In the genomic region with DNA sequence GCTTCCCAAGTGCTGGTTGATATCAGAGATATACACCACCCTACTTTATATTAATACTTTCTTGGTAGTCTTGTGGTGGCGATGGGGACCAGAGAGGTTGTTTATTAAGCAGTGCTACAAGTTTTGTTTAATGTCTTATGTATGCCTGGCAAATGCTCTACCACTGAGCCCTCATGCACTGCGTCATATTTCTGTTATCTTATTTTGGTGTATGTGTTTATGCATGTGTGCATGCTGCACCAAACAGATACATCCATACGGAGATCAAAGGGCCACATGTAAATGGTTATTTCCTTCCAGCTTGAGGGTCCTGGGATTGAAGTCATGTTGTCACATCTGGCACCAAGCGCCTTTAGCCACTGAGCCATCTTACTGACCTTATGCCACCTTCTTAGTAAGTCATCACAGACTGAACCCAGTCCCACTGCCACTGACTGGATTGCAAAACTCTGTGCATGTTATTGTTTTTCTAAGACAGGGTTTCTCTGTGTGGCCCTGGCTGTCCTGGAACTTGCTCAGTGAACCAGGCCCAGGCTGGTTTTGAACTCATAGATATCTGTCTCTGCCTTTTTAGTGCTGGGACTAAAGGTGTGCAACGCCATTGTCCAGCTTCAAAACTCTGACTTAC, we compare ENCODE assay signal across 8 mouse cellular contexts. TPM values are rescaled to one million over a fixed set of nuclear protein-coding genes. Genes with fewer than 3 reads are reported as not detected.
DNase-seq lines count a peak whose midpoint lies in the region; ATAC-seq and TF ChIP-seq lines count a peak whose summit lies in the region.

No protein-coding gene starts in this region.

- WGBS in forebrain, embryonic 10.5 days = 89% methylated on average over 5 of the region's 5 CpGs
- WGBS in limb, embryonic 12.5 days = 84% methylated on average over 5 of the region's 5 CpGs
- WGBS in neural tube, embryonic 14.5 days = 91% methylated on average over 5 of the region's 5 CpGs

- H3K9ac ChIP-seq in limb, embryonic 12.5 days (replicated peaks) = peak overlapping the region; percentile 27; the same call in 1 of the 2 replicates
- no peak overlapping the region; the same call in 1 of the 2 replicates for H3K9ac ChIP-seq in neural tube, embryonic 14.5 days (replicated peaks; ENCODE audit: low read depth, low read length)

- peaks cover 31% of the 10 kb centered on the region for H3K4me1 ChIP-seq in forebrain, embryonic 10.5 days
- peaks cover 28% of the 10 kb centered on the region for H3K4me1 ChIP-seq in limb, embryonic 12.5 days (replicated peaks)
- peaks cover 22% of the 10 kb centered on the region for H3K4me1 ChIP-seq in neural tube, embryonic 14.5 days (ENCODE audit: control insufficient read depth, insufficient read depth, low read length)

- no peak for DNase-seq in left cerebral cortex, adult 2 months (ENCODE audit: extremely low spot score in 1 of 2, low spot score in 2 of 2)
- DNase-seq in left cerebral cortex, postnatal 36 days (ENCODE audit: low spot score in 2 of 2) = no peak
- no peak for DNase-seq in forebrain, embryonic 10.5 days (ENCODE audit: extremely low spot score, low spot score)
- DNase-seq in left cerebral cortex, postnatal 14 days (ENCODE audit: low spot score in 2 of 2) = no peak
- DNase-seq in kidney, adult 18-20 months = no peak
- DNase-seq in adrenal gland, postnatal 10 days = no peak

- ATAC-seq in limb, embryonic 12.5 days (ENCODE audit: insufficient number of reproducible peaks, insufficient read depth, low FRiP score, low TSS enrichment, low read depth) = no peak
- no peak for ATAC-seq in neural tube, embryonic 14.5 days (ENCODE audit: low read depth)

- TF ChIP-seq CTCF in left cerebral cortex, adult 2 months (IDR thresholded peaks at IDR 0.05) = no peak

- H3K4me3 ChIP-seq in left cerebral cortex, adult 2 months = peak overlapping the region; percentile 74
- peak overlapping the region; percentile 93 for H3K4me3 ChIP-seq in forebrain, embryonic 10.5 days
- peak overlapping the region; percentile 88 for H3K4me3 ChIP-seq in limb, embryonic 12.5 days (replicated peaks)
- H3K4me3 ChIP-seq in neural tube, embryonic 14.5 days (ENCODE audit: low read depth, low read length) = peak overlapping the region; percentile 99

- H3K27ac ChIP-seq in left cerebral cortex, adult 2 months = no peak overlapping the region
- H3K27ac ChIP-seq in forebrain, embryonic 10.5 days = no peak overlapping the region
- no peak overlapping the region for H3K27ac ChIP-seq in limb, embryonic 12.5 days
- no peak overlapping the region for H3K27ac ChIP-seq in neural tube, embryonic 14.5 days (ENCODE audit: low read depth, low read length)

- H3K4me2 ChIP-seq in limb, embryonic 12.5 days = peak overlapping the region; percentile 76
- peak overlapping the region; percentile 68 for H3K4me2 ChIP-seq in neural tube, embryonic 14.5 days (ENCODE audit: low read depth, low read length)

- peaks cover 44% of the 10 kb centered on the region for H3K36me3 ChIP-seq in forebrain, embryonic 10.5 days (replicated peaks)
- peaks cover 28% of the 10 kb centered on the region for H3K36me3 ChIP-seq in limb, embryonic 12.5 days
- H3K36me3 ChIP-seq in neural tube, embryonic 14.5 days (ENCODE audit: control insufficient read depth, insufficient read depth, low read length) = 0 out of 2 replicates have a peak, but pooled peaks cover 5% of the 10 kb centered on the region

- no peaks in the 10 kb centered on the region for H3K27me3 ChIP-seq in forebrain, embryonic 10.5 days (ENCODE audit: poor library complexity, severe bottlenecking)
- H3K27me3 ChIP-seq in limb, embryonic 12.5 days = no peaks in the 10 kb centered on the region
- no peaks in the 10 kb centered on the region for H3K27me3 ChIP-seq in neural tube, embryonic 14.5 days (ENCODE audit: control insufficient read depth, insufficient read depth, low read length)

- no peaks in the 10 kb centered on the region for H3K9me3 ChIP-seq in forebrain, embryonic 10.5 days
- H3K9me3 ChIP-seq in limb, embryonic 12.5 days = no peaks in the 10 kb centered on the region
- H3K9me3 ChIP-seq in neural tube, embryonic 14.5 days (ENCODE audit: control insufficient read depth, low read length) = no peaks in the 10 kb centered on the region

- intact Hi-C loops in left cerebral cortex, adult 2 months (cut with DNase I) = no loop called here
- intact Hi-C loops in left cerebral cortex, postnatal 36 days (cut with DNase I) = no loop called here
- intact Hi-C loops in left cerebral cortex, postnatal 14 days (cut with DNase I) = no loop called here

RNA-seq across cellular contexts. Expression of a gene that starts 1.2 kb away (rescaled TPM):
- 10 to 100 TPM; 10.7 to 14.7 TPM for total RNA-seq in left cerebral cortex, adult 2 months (2021)
- 10 to 100 TPM; 10.8 to 13.6 TPM for total RNA-seq in left cerebral cortex, postnatal 36 days (2021)
- polyA plus RNA-seq in forebrain, embryonic 10.5 days (2016; fragmentation: Nextera tagmentation; extraction: Ambion mirVana) = 39.1 and 39.8 TPM in 2 replicates
- 31.5 and 32.9 TPM in 2 replicates for polyA plus RNA-seq in limb, embryonic 12.5 days (2016; fragmentation: Nextera tagmentation; extraction: Ambion mirVana)
- polyA plus RNA-seq in neural tube, embryonic 14.5 days (2014; fragmentation: Nextera tagmentation; extraction: Ambion mirVana) = 26.8 and 29.5 TPM in 2 replicates
- 10 to 100 TPM; 11.1 to 13.4 TPM for total RNA-seq in left cerebral cortex, postnatal 14 days (2021)
- 10 to 100 TPM; 16.5 to 20.0 TPM for total RNA-seq in adrenal gland, postnatal 10 days (2021)

RNA-seq across cellular contexts. Expression of a gene that starts 1.3 kb away (rescaled TPM):
- 100 to 1,000 TPM; 229 to 242 TPM for total RNA-seq in left cerebral cortex, adult 2 months (2021)
- 100 to 1,000 TPM; 247 to 250 TPM for total RNA-seq in left cerebral cortex, postnatal 36 days (2021)
- 502 and 503 TPM in 2 replicates for polyA plus RNA-seq in forebrain, embryonic 10.5 days (2016; fragmentation: Nextera tagmentation; extraction: Ambion mirVana)
- 507 and 512 TPM in 2 replicates for polyA plus RNA-seq in limb, embryonic 12.5 days (2016; fragmentation: Nextera tagmentation; extraction: Ambion mirVana)
- polyA plus RNA-seq in neural tube, embryonic 14.5 days (2014; fragmentation: Nextera tagmentation; extraction: Ambion mirVana) = 612 and 652 TPM in 2 replicates
- total RNA-seq in left cerebral cortex, postnatal 14 days (2021) = 100 to 1,000 TPM; 294 to 299 TPM
- 100 to 1,000 TPM; 597 to 695 TPM for total RNA-seq in adrenal gland, postnatal 10 days (2021)

RNA-seq across cellular contexts. Expression of a gene that starts 33.2 kb away (rescaled TPM):
- total RNA-seq in left cerebral cortex, adult 2 months (2021) = 10 to 100 TPM; 14.8 to 15.7 TPM
- 10 to 100 TPM; 13.0 to 17.4 TPM for total RNA-seq in left cerebral cortex, postnatal 36 days (2021)
- 15.7 and 16.7 TPM in 2 replicates for polyA plus RNA-seq in forebrain, embryonic 10.5 days (2016; fragmentation: Nextera tagmentation; extraction: Ambion mirVana)
- 15.3 and 15.9 TPM in 2 replicates for polyA plus RNA-seq in limb, embryonic 12.5 days (2016; fragmentation: Nextera tagmentation; extraction: Ambion mirVana)
- polyA plus RNA-seq in neural tube, embryonic 14.5 days (2014; fragmentation: Nextera tagmentation; extraction: Ambion mirVana) = 14.3 and 14.7 TPM in 2 replicates
- 10 to 100 TPM; 12.5 to 13.5 TPM for total RNA-seq in left cerebral cortex, postnatal 14 days (2021)
- total RNA-seq in adrenal gland, postnatal 10 days (2021) = 10 to 100 TPM in 1 of 2 experiments, 1 to 10 TPM in 1; 9.6 to 10.6 TPM

RNA-seq across cellular contexts. Expression of a gene that starts 49.6 kb away (rescaled TPM):
- total RNA-seq in left cerebral cortex, adult 2 months (2021) = 1 to 10 TPM; 1.6 to 3.4 TPM
- 1 to 10 TPM; 1.9 to 3.6 TPM for total RNA-seq in left cerebral cortex, postnatal 36 days (2021)
- polyA plus RNA-seq in forebrain, embryonic 10.5 days (2016; fragmentation: Nextera tagmentation; extraction: Ambion mirVana) = 0.04 and 0.10 TPM in 2 replicates
- 0.16 and 0.35 TPM in 2 replicates for polyA plus RNA-seq in limb, embryonic 12.5 days (2016; fragmentation: Nextera tagmentation; extraction: Ambion mirVana)
- 0.23 and 4.1 TPM in 2 replicates for polyA plus RNA-seq in neural tube, embryonic 14.5 days (2014; fragmentation: Nextera tagmentation; extraction: Ambion mirVana)
- 1 to 10 TPM; 3.0 to 4.0 TPM for total RNA-seq in left cerebral cortex, postnatal 14 days (2021)
- total RNA-seq in adrenal gland, postnatal 10 days (2021) = 100 to 1,000 TPM; 190 to 443 TPM
